Mouse (Mus musculus): ENCODE results near the gene Pabpn1l. TPM values are rescaled to one million over a fixed set of nuclear protein-coding genes. Genes with fewer than 3 reads are reported as not detected.

Pabpn1l gene
- polyA plus RNA-seq, 1 experiment: 0.55 TPM

DNA sequence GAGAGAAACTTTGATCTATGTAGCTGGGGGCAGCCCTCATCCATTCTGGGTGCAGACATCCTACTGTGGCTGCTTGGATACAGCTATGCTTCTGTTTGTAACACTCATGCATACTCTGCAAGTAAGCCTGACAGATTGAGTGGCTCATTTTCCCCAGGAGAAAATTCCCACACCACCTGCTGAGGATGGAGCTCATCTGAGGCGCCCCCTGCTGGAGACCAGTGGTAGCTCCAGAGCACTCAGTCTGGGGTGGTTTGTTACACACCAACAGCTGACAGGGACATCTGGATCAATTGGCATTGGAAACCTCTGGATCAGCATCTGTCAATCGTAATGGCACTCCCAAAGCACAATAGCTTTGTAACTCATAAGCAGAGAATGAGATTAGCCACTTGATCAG lies 37.5 kb upstream of the Pabpn1l start:
- TF ChIP-seq E2F4 (IDR thresholded peaks at IDR 0.05; ENCODE audit: insufficient read depth) (no peak), TCF3 (IDR thresholded peaks at IDR 0.05; ENCODE audit: insufficient read length, low read depth) (no peak), SRF (IDR thresholded peaks at IDR 0.05; ENCODE audit: control insufficient read depth, insufficient read length, low read depth) (no peak), USF1 (IDR thresholded peaks at IDR 0.05; ENCODE audit: low read depth) (no peak), TCF12 (IDR thresholded peaks at IDR 0.05; ENCODE audit: insufficient read depth, poor library complexity, severe bottlenecking) (no peak), CEBPB (IDR thresholded peaks at IDR 0.05; ENCODE audit: insufficient read depth, poor library complexity, severe bottlenecking) (no peak), POLR2AphosphoS2 (IDR thresholded peaks at IDR 0.05; ENCODE audit: insufficient read length, low read depth) (no peak)
- Histone ChIP-seq H3K4me2 (ENCODE audit: low read depth) (no peak overlapping the region), H3ac (ENCODE audit: control insufficient read depth, insufficient read length) (no peak overlapping the region), H3K27me3 (ENCODE audit: control insufficient read depth, insufficient read depth, insufficient read length) (no peaks in the 10 kb centered on the region), H3K4me3 (no peak overlapping the region), H3K36me3 (ENCODE audit: control insufficient read depth, insufficient read depth) (no peaks in the 10 kb centered on the region), H3K79me2 (ENCODE audit: control insufficient read depth, insufficient read depth) (no peaks in the 10 kb centered on the region)

DNA sequence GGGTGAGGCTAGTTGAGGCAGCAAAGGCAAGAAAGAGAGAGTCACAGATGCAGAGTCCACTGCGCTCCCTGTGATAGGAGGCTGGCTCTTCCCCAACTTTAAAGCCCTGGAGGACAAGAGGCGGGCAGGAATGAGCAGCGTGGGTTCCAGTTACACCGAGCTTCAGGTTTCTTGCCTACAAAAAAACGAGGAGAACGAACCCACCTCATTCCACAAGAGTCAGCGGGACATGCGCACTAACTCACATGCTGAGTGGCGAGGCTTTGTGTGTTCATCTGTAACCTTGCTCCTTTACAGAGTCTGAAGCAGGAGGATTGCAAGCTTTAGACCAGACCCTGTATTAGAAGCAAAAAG lies 36.2 kb upstream of the Pabpn1l start:
- TF ChIP-seq CEBPB (IDR thresholded peaks at IDR 0.05; ENCODE audit: insufficient read depth, poor library complexity, severe bottlenecking): no peak
- TF ChIP-seq MAX (IDR thresholded peaks at IDR 0.05; ENCODE audit: low read depth): no peak
- TF ChIP-seq TCF12 (IDR thresholded peaks at IDR 0.05; ENCODE audit: insufficient read depth, poor library complexity, severe bottlenecking): no peak
- no peak for TF ChIP-seq POLR2A (IDR thresholded peaks at IDR 0.05; ENCODE audit: insufficient read length, low read depth)
- TF ChIP-seq POLR2AphosphoS2 (IDR thresholded peaks at IDR 0.05; ENCODE audit: insufficient read length, low read depth): no peak
- TF ChIP-seq MYOG (IDR thresholded peaks at IDR 0.05; ENCODE audit: control insufficient read depth in 1 of 3, insufficient read depth in 1 of 3, insufficient read length in 2 of 3, low read depth in 2 of 3): no peak
- no peak for TF ChIP-seq USF1 (IDR thresholded peaks at IDR 0.05; ENCODE audit: low read depth)
- no peak for TF ChIP-seq E2F4 (IDR thresholded peaks at IDR 0.05; ENCODE audit: insufficient read depth)
- TF ChIP-seq TCF3 (IDR thresholded peaks at IDR 0.05; ENCODE audit: insufficient read length, low read depth): no peak
- no peak for TF ChIP-seq SRF (IDR thresholded peaks at IDR 0.05; ENCODE audit: control insufficient read depth, insufficient read length, low read depth)
- no peak for TF ChIP-seq MYOD1 (IDR thresholded peaks at IDR 0.05; ENCODE audit: control insufficient read depth in 1 of 3, insufficient read length in 2 of 3, low read depth in 2 of 3)
- no peak for TF ChIP-seq REST (IDR thresholded peaks at IDR 0.05; ENCODE audit: insufficient read depth, insufficient read length)
- no peak overlapping the region for H3ac ChIP-seq (ENCODE audit: control insufficient read depth, insufficient read length)
- no peaks in the 10 kb centered on the region for H3K79me2 ChIP-seq (ENCODE audit: control insufficient read depth, insufficient read depth)
- H3K27me3 ChIP-seq (ENCODE audit: control insufficient read depth, insufficient read depth, insufficient read length): no peaks in the 10 kb centered on the region
- H3K4me2 ChIP-seq (ENCODE audit: low read depth): no peak overlapping the region
- H3K4me3 ChIP-seq: no peak overlapping the region
- no peaks in the 10 kb centered on the region for H3K36me3 ChIP-seq (ENCODE audit: control insufficient read depth, insufficient read depth)

DNA sequence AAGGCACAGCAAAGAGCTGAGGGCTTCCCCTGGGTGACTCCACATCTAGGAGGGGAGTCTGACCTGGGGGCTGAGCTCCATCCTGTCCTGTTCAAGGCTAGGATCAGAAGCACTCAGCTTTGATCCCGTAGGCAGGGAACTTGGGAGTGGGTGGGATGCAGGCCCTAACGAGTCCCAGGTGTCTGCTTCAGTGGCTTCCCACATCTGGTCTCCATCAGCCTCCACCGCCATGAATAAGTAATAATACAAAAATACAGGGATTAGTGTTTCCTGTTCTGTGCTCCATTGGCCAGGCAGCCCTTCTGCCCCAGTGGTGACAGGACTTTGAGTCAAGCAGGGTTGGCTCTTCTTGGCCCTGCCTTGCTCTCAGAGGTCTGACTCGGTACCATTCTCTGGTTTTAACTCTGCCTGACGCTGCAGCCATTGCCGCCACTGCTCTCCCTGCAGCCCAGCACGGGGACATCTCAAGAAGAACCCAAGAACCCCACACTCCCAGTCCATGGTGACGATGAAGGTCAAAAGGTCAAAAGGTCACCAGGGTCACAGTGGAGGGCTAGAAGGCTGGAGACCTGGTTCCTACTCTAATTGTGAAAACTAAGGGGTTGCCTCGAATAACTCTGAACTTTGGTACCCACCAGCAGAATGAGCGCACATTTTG lies 35.7 kb upstream of the Pabpn1l start:
- Histone ChIP-seq H3K36me3 (ENCODE audit: control insufficient read depth, insufficient read depth) (no peaks in the 10 kb centered on the region), H3K4me3 (no peak overlapping the region), H3ac (ENCODE audit: control insufficient read depth, insufficient read length) (no peak overlapping the region), H3K4me2 (ENCODE audit: low read depth) (no peak overlapping the region), H3K79me2 (ENCODE audit: control insufficient read depth, insufficient read depth) (no peaks in the 10 kb centered on the region), H3K27me3 (ENCODE audit: control insufficient read depth, insufficient read depth, insufficient read length) (no peaks in the 10 kb centered on the region)
- no peak for TF ChIP-seq REST (IDR thresholded peaks at IDR 0.05; ENCODE audit: insufficient read depth, insufficient read length)
- TF ChIP-seq MYOG (IDR thresholded peaks at IDR 0.05; ENCODE audit: control insufficient read depth in 1 of 3, insufficient read depth in 1 of 3, insufficient read length in 2 of 3, low read depth in 2 of 3): no peak

DNA sequence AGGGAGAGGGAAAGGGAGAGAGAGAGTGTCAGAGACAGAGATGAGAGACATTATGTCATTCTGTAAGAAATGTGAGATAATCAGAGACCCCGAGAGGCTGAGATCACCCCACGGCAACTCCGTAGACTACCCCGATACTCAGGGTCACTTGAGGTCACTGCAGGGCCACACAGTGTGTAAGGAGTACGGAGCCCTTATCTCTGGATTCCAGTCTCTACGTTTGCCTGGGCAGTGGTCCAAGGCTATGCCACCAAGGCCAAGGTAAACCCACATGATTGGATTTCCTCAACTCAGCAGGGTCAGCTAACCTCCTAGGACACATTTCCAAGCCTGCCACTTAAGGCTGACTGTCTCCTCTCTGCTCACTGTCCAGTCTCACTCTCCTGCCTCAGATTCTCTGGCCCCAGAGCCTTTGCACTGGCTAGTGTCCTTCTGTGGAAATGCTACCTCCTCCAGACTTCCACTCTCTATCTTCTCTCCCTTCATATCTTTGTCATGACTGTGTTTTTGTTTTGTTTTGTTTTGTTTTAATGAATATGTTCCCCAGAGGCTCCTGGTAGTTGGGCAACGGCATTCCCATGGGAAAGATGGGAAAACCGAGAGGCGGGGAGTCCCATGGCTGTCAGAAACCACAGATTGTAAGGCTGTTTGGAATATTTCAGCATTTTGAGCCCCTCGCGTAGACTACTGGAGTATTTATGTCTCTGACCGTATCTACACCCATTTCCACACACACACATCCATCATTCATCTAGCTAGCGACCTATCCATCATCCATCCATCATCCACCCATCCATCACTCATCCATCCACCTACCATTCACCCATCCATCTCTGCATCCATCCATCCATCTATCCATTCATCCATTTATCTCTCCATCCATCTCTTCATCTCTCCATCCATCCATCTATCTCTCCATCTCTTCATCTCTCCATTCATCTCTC lies 33.8 kb upstream of the Pabpn1l start:
- peak overlapping the region; percentile 44 for H3K4me2 ChIP-seq (ENCODE audit: low read depth)
- H3K79me2 ChIP-seq (ENCODE audit: control insufficient read depth, insufficient read depth): no peaks in the 10 kb centered on the region
- no peaks in the 10 kb centered on the region for H3K27me3 ChIP-seq (ENCODE audit: control insufficient read depth, insufficient read depth, insufficient read length)
- no peak for TF ChIP-seq POLR2AphosphoS2 (IDR thresholded peaks at IDR 0.05; ENCODE audit: insufficient read length, low read depth)
- peak; percentile 93 for TF ChIP-seq CEBPB (IDR thresholded peaks at IDR 0.05; ENCODE audit: insufficient read depth, poor library complexity, severe bottlenecking)
- no peak for TF ChIP-seq TCF12 (IDR thresholded peaks at IDR 0.05; ENCODE audit: insufficient read depth, poor library complexity, severe bottlenecking)
- TF ChIP-seq SRF (IDR thresholded peaks at IDR 0.05; ENCODE audit: control insufficient read depth, insufficient read length, low read depth): no peak
- no peak for TF ChIP-seq USF1 (IDR thresholded peaks at IDR 0.05; ENCODE audit: low read depth)
- H3ac ChIP-seq (ENCODE audit: control insufficient read depth, insufficient read length): no peak overlapping the region
- H3K36me3 ChIP-seq (ENCODE audit: control insufficient read depth, insufficient read depth): no peaks in the 10 kb centered on the region
- H3K4me3 ChIP-seq: no peak overlapping the region

DNA sequence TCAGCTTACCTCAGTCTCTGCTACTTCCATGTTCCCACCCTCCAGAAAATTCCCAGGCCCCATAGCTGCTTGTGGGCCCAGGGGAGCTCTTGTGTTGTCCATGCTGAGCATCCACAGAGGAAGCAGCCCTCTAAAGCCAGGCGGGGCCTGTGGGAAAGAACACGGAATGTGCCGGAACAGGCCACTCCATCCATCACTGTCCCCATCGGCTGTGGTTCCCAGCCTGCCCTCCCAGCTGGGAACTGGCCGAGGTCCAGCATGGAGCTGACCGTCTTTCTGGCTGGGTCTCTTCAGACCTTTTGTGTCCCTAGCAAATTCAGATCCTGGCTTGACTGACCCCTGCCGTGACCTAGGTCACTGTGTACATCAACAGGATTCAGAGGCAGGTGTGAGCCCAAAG lies 32.2 kb upstream of the Pabpn1l start:
- Histone ChIP-seq H3ac (ENCODE audit: control insufficient read depth, insufficient read length) (no peak overlapping the region), H3K27me3 (ENCODE audit: control insufficient read depth, insufficient read depth, insufficient read length) (no peaks in the 10 kb centered on the region), H3K79me2 (ENCODE audit: control insufficient read depth, insufficient read depth) (no peaks in the 10 kb centered on the region), H3K4me2 (ENCODE audit: low read depth) (no peak overlapping the region), H3K36me3 (ENCODE audit: control insufficient read depth, insufficient read depth) (no peaks in the 10 kb centered on the region), H3K4me3 (no peak overlapping the region)
- TF ChIP-seq SRF (IDR thresholded peaks at IDR 0.05; ENCODE audit: control insufficient read depth, insufficient read length, low read depth) (no peak), MYOG (IDR thresholded peaks at IDR 0.05; ENCODE audit: control insufficient read depth in 1 of 3, insufficient read depth in 1 of 3, insufficient read length in 2 of 3, low read depth in 2 of 3) (peak in 1 of 3 experiments; percentile 18), TCF12 (IDR thresholded peaks at IDR 0.05; ENCODE audit: insufficient read depth, poor library complexity, severe bottlenecking) (no peak), MYOD1 (IDR thresholded peaks at IDR 0.05; ENCODE audit: control insufficient read depth in 1 of 3, insufficient read length in 2 of 3, low read depth in 2 of 3) (peak in 2 of 3 experiments; percentile 7 to 54), MAX (IDR thresholded peaks at IDR 0.05; ENCODE audit: low read depth) (no peak), USF1 (IDR thresholded peaks at IDR 0.05; ENCODE audit: low read depth) (no peak), E2F4 (IDR thresholded peaks at IDR 0.05; ENCODE audit: insufficient read depth) (no peak), TCF3 (IDR thresholded peaks at IDR 0.05; ENCODE audit: insufficient read length, low read depth) (no peak), POLR2A (IDR thresholded peaks at IDR 0.05; ENCODE audit: insufficient read length, low read depth) (no peak), CEBPB (IDR thresholded peaks at IDR 0.05; ENCODE audit: insufficient read depth, poor library complexity, severe bottlenecking) (no peak), POLR2AphosphoS2 (IDR thresholded peaks at IDR 0.05; ENCODE audit: insufficient read length, low read depth) (no peak), REST (IDR thresholded peaks at IDR 0.05; ENCODE audit: insufficient read depth, insufficient read length) (no peak)

All from myocyte (in vitro differentiated cells).